Mouse (Mus musculus): ENCODE data around the gene Utp11.

GRCm38 (mm10) chr4:124675958-124676357 lies 17.4 kb downstream of the Utp11 start:
- TF ChIP-seq CTCF (IDR thresholded peaks at IDR 0.05; ENCODE audit: low read depth) (no peak), EP300 (IDR thresholded peaks at IDR 0.05; ENCODE audit: low read depth) (no peak)
